Mouse (Mus musculus) midbrain, embryonic 12.5 days (tissue): ENCODE data around the gene Dock7. TPM values are rescaled to one million over a fixed set of nuclear protein-coding genes. Genes with fewer than 3 reads are reported as not detected.
"Not testable (repeated sequence)": the region's sequence is repeated elsewhere in the genome, so short reads cannot be mapped to it uniquely, and the experiment has no call there.

Experiments
- ATAC-seq: fragments of 200-750 bp; cut with Nextera tagmentation; 2 replicates; pipeline ENCODE4 v1.8.0; 2017; ENCODE audit warnings: low read depth, moderate TSS enrichment, moderate library complexity; ENCODE audit not compliant: low FRiP score
- H3K27ac ChIP-seq: fragments of 300-500 bp; sonication (generic); replicated peaks from 2 replicates; pipeline ENCODE4 v1.5.1; 2016; ENCODE audit warnings: mild to moderate bottlenecking
- H3K27me3 ChIP-seq: fragments of 300-500 bp; sonication (generic); 2 replicates; pipeline ENCODE4 v1.6.1; 2016; ENCODE audit warnings: mild to moderate bottlenecking
- H3K36me3 ChIP-seq: fragments of 300-500 bp; sonication (generic); 2 replicates; pipeline ENCODE4 v1.6.1; 2016
- H3K4me1 ChIP-seq: fragments of 300-500 bp; sonication (generic); 2 replicates; pipeline ENCODE4 v1.6.1; 2016
- H3K4me2 ChIP-seq: fragments of 300-500 bp; sonication (generic); replicated peaks from 2 replicates; pipeline ENCODE4 v1.6.1; 2016; ENCODE audit warnings: mild to moderate bottlenecking, moderate library complexity
- H3K4me3 ChIP-seq: fragments of 300-500 bp; sonication (generic); 2 replicates; pipeline ENCODE4 v1.5.1; 2016; ENCODE audit warnings: mild to moderate bottlenecking
- H3K9ac ChIP-seq: fragments of 300-500 bp; sonication (generic); replicated peaks from 2 replicates; pipeline ENCODE4 v1.6.1; 2016; ENCODE audit warnings: mild to moderate bottlenecking, moderate library complexity
- H3K9me3 ChIP-seq: fragments of 300-500 bp; sonication (generic); 2 replicates; pipeline ENCODE4 v1.6.1; 2016; ENCODE audit warnings: mild to moderate bottlenecking
- WGBS: fragments of 180-500 bp; shearing (Covaris S2); methylation state at CpG from one replicate; pipeline ENCODE4 v1.1.7; 2016; 5-methylcytosine and 5-hydroxymethylcytosine counted together
- polyA plus RNA-seq: library from polyadenylated mRNA; unstranded; fragments of >200 nt; fragmentation: Nextera tagmentation; extraction: Ambion mirVana; gene quantifications from 2 replicates; pipeline ENCODE4 v1.2.1, GENCODE M21; 2016

The Dock7 gene
- polyA plus RNA-seq, 1 experiment from 2014 or later: 120 TPM

DNA sequence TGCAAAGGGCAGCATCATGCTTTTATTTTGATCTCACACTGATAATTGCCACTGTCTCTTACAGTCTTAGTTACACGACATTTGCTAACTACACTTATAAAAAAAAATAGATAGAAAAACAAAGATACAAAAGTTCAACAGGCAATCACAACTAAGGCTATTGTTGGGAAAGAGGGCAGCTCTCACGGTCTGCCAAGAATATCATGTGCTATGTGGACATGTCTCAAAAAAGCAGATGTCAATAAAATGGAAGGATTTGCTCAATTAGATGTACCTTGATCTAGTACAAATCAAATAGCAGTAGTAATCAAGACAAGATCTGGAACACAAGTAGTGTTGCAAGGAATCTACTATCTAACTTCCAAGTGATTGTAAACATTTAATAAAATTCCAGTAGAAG, 72.1 kb downstream of the Dock7 start:
- no peak for ATAC-seq
- no peak overlapping the region for H3K4me3 ChIP-seq
- no peaks in the 10 kb centered on the region for H3K9me3 ChIP-seq
- H3K4me2 ChIP-seq: no peak overlapping the region
- H3K27me3 ChIP-seq: no peaks in the 10 kb centered on the region
- no peaks in the 10 kb centered on the region for H3K4me1 ChIP-seq
- H3K36me3 ChIP-seq: peaks cover 30% of the 10 kb centered on the region
- H3K9ac ChIP-seq: no peak overlapping the region
- 90% methylated on average over 2 of the region's 2 CpGs for WGBS
- no peak overlapping the region for H3K27ac ChIP-seq

GRCm38 (mm10) chr4:99046471-99046870, 74.2 kb downstream of the Dock7 start:
- H3K27ac ChIP-seq: no peak overlapping the region
- 0 out of 2 replicates have a peak, but pooled peaks cover 2% of the 10 kb centered on the region for H3K9me3 ChIP-seq
- H3K36me3 ChIP-seq: peaks cover 38% of the 10 kb centered on the region
- H3K4me3 ChIP-seq: no peak overlapping the region
- no peaks in the 10 kb centered on the region for H3K4me1 ChIP-seq
- no peak for ATAC-seq
- H3K27me3 ChIP-seq: no peaks in the 10 kb centered on the region
- WGBS: 88% methylated on average over 3 of the region's 3 CpGs
- H3K4me2 ChIP-seq: no peak overlapping the region
- no peak overlapping the region for H3K9ac ChIP-seq

- no peak overlapping the region for H3K4me3 ChIP-seq
- H3K9ac ChIP-seq: no peak overlapping the region
- H3K27me3 ChIP-seq: no peaks in the 10 kb centered on the region
- no peak overlapping the region for H3K27ac ChIP-seq
- no peaks in the 10 kb centered on the region for H3K4me1 ChIP-seq
- H3K9me3 ChIP-seq: 0 out of 2 replicates have a peak, but pooled peaks cover 2% of the 10 kb centered on the region
- ATAC-seq: no peak
- WGBS: 82% methylated on average over 3 of the region's 3 CpGs
- peaks cover 44% of the 10 kb centered on the region for H3K36me3 ChIP-seq
- H3K4me2 ChIP-seq: no peak overlapping the region
Observed at GRCm38 (mm10) chr4:99044854-99045253, 75.9 kb downstream of the Dock7 start.

- Histone ChIP-seq H3K4me1 (no peaks in the 10 kb centered on the region), H3K9ac (no peak overlapping the region), H3K27me3 (no peaks in the 10 kb centered on the region), H3K36me3 (no peaks in the 10 kb centered on the region), H3K9me3 (no peaks in the 10 kb centered on the region), H3K4me2 (no peak overlapping the region), H3K27ac (no peak overlapping the region), H3K4me3 (no peak overlapping the region)
- ATAC-seq: no peak
- WGBS: 88% methylated on average over 4 of the region's 4 CpGs
Observed at GRCm38 (mm10) chr4:99032921-99033320, 87.8 kb downstream of the Dock7 start.

DNA sequence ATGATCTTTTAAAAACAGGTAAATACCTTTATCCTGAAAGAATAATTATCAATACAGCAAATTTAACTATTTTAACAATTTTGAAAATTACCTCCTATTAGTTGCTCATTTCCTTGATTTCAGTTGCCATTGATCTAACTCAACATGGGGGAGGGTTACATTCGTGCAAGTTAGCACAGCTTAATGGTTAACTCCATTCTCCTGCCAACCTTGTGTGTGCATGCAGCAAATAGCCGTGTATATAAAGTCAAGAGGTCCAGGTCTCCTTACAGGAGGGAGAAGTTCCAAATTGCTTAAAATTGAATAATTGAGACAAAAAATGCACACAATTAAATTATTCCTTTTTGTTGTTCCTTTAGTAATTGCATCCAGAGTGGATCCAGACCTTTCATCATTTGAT, 90.0 kb downstream of the Dock7 start, which contains the start of gene Angptl3:
Gene Angptl3, plus strand, starts transcription at position 269 of the 400 bp plus-strand sequence.
- Histone ChIP-seq H3K4me1 (no peaks in the 10 kb centered on the region), H3K4me3 (no peak within 1 kb of the TSS), H3K36me3 (no peaks in the 10 kb centered on the region), H3K9ac (no peak within 1 kb of the TSS), H3K27me3 (no peaks in the 10 kb centered on the region), H3K9me3 (no peaks in the 10 kb centered on the region), H3K27ac (no peak within 1 kb of the TSS), H3K4me2 (no peak within 1 kb of the TSS)
- ATAC-seq: no peak
- WGBS: 95% methylated on average over 2 of the region's 2 CpGs

GRCm38 (mm10) chr4:99028377-99028776, 92.3 kb downstream of the Dock7 start:
- ATAC-seq: no peak
- WGBS: 97% methylated on average over 5 of the region's 5 CpGs

GRCm38 (mm10) chr4:99022221-99022620, 98.5 kb downstream of the Dock7 start:
- Histone ChIP-seq H3K27me3 (no peaks in the 10 kb centered on the region), H3K9me3 (no peaks in the 10 kb centered on the region), H3K27ac (no peak overlapping the region), H3K4me1 (no peaks in the 10 kb centered on the region), H3K4me2 (no peak overlapping the region), H3K36me3 (peaks cover 16% of the 10 kb centered on the region), H3K4me3 (no peak overlapping the region), H3K9ac (no peak overlapping the region)
- ATAC-seq: no peak
- WGBS: 94% methylated on average over 8 of the region's 8 CpGs

More at GRCm38 (mm10) chr4:99028377-99028776, 92.3 kb downstream of the Dock7 start:
- no peak overlapping the region for H3K4me3 ChIP-seq
- no peak overlapping the region for H3K27ac ChIP-seq
- H3K27me3 ChIP-seq: no peaks in the 10 kb centered on the region
- H3K9ac ChIP-seq: no peak overlapping the region
- no peaks in the 10 kb centered on the region for H3K9me3 ChIP-seq
- H3K36me3 ChIP-seq: no peaks in the 10 kb centered on the region
- no peaks in the 10 kb centered on the region for H3K4me1 ChIP-seq
- no peak overlapping the region for H3K4me2 ChIP-seq

DNA sequence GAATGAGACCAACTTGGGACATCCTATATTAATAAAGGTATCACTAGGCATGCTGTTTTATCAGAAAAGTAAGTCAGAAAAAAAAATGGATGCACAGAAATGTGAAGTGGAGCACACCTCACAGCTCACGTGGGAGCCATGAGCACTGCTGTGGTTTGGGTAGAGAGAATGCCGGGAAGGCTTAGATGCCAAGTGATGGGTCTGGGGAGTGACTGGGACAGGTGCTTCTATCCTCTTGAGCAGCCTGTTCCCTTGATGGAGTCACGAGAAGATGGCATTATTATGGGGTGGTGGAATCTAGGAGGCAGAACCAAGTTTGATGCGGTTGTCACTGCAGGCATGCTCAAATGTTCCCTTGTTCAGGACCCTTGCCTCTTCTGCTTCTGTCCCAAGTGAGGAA, 109.7 kb downstream of the Dock7 start:
- peaks cover 47% of the 10 kb centered on the region for H3K36me3 ChIP-seq
- no peak overlapping the region for H3K4me2 ChIP-seq
- H3K9ac ChIP-seq: no peak overlapping the region
- no peak for ATAC-seq
- H3K27ac ChIP-seq: no peak overlapping the region
- no peaks in the 10 kb centered on the region for H3K27me3 ChIP-seq
- WGBS: 90% methylated on average over 4 of the region's 4 CpGs
- no peaks in the 10 kb centered on the region for H3K4me1 ChIP-seq
- H3K9me3 ChIP-seq: no peaks in the 10 kb centered on the region
- H3K4me3 ChIP-seq: no peak overlapping the region

DNA sequence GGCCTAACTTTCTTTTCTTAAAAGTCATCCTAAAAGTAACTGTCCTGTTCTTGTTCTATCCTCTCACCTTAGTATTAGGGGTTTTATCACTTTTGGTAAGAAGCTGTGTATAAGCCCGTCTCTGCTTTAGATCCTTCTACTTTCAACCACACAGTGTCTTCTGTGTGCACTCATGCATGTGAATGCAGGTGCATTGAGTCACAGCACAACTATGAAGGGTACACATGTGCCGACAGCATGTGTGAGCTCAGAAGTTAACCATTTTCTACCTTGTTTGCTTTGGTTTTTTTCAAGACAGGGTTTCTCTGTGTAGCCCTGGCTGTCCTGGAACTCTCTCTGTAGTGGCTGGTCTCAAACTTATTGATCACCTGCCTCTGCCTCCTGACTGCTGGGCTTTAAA, 114.4 kb downstream of the Dock7 start:
- H3K27ac ChIP-seq: no peak overlapping the region
- no peaks in the 10 kb centered on the region for H3K9me3 ChIP-seq
- 87% methylated on average over 2 of the region's 2 CpGs for WGBS
- peaks cover 27% of the 10 kb centered on the region for H3K36me3 ChIP-seq
- no peak overlapping the region for H3K9ac ChIP-seq
- no peaks in the 10 kb centered on the region for H3K4me1 ChIP-seq
- no peak for ATAC-seq
- H3K4me2 ChIP-seq: no peak overlapping the region
- no peak overlapping the region for H3K4me3 ChIP-seq
- H3K27me3 ChIP-seq: no peaks in the 10 kb centered on the region

DNA sequence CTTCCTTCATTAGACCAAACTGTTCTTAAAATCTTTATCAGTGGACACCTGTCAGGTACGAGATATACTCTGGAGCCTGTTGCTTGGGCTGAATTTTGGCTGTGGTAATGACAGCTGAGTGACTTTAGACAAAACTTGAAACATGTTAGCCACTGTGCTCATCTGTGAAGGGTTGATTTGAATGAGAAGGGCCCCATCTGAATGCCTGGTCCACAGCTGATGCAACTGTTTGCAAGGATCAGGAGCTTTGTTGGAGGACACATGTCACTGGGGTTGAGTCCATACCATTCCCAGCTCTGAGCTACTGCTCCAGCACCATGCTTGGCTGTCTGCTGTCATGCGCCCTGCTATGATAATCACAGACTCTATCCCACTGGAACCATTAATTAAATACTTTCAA, 115.1 kb downstream of the Dock7 start:
- Histone ChIP-seq H3K4me1 (no peaks in the 10 kb centered on the region), H3K4me2 (no peak overlapping the region), H3K27me3 (no peaks in the 10 kb centered on the region), H3K9me3 (no peaks in the 10 kb centered on the region), H3K27ac (no peak overlapping the region), H3K4me3 (no peak overlapping the region), H3K9ac (no peak overlapping the region), H3K36me3 (peaks cover 23% of the 10 kb centered on the region)
- ATAC-seq: no peak
- 94% methylated on average over 2 of the region's 2 CpGs for WGBS

DNA sequence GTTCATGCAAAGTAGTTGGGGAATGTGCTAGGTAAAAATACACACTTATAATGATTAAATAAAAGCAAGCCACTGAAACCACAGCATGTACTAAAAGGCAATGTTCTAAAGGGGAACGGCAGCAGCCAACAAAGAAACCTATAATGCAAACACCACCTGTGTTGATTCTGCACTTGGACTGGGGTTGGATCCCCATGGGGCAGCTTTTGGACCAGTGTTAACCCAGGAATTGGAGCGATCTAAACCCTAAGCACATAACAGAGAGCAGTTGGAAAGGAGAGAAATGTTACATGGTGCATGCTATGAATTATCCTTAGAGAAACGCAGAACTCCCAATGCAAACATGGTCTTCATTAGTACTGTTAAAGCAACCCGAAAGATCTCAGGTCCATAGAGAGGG, 127.2 kb downstream of the Dock7 start:
- Histone ChIP-seq H3K4me1 (no peaks in the 10 kb centered on the region), H3K9ac (no peak overlapping the region), H3K9me3 (no peaks in the 10 kb centered on the region), H3K4me3 (no peak overlapping the region), H3K4me2 (no peak overlapping the region), H3K27ac (no peak overlapping the region), H3K27me3 (no peaks in the 10 kb centered on the region), H3K36me3 (peaks cover 33% of the 10 kb centered on the region)
- no peak for ATAC-seq
- 81% methylated on average over 4 of the region's 4 CpGs for WGBS

- Histone ChIP-seq H3K36me3 (peaks cover 57% of the 10 kb centered on the region), H3K4me2 (no peak overlapping the region), H3K4me1 (no peaks in the 10 kb centered on the region), H3K4me3 (no peak overlapping the region), H3K9ac (no peak overlapping the region), H3K27ac (no peak overlapping the region), H3K9me3 (no peaks in the 10 kb centered on the region), H3K27me3 (no peaks in the 10 kb centered on the region)
- no peak for ATAC-seq
- 90% methylated on average over 8 of the region's 8 CpGs for WGBS
Observed at GRCm38 (mm10) chr4:98984701-98985100, 136.0 kb downstream of the Dock7 start.

DNA sequence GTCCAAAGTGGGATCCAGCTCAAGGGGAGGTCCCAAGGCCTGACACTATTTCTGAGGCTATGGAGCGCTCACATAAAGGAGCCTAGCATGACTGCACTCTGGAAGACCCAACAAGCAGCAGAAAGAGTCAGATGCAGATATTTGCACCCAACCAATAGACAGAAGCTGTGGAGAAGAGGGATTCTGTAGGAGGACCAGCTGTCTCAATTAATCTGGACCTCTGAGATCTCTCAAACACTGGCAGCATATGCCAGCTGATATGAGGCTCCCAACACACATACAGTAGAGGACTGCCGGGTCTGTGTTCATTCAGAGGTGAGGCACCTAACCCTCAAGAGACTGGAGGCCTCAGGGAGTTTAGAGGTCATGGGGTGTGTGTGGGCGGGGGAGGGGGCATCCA, 140.7 kb downstream of the Dock7 start:
- H3K4me2 ChIP-seq, H3K27ac ChIP-seq, H3K4me1 ChIP-seq, ATAC-seq, H3K4me3 ChIP-seq, H3K9ac ChIP-seq, H3K9me3 ChIP-seq, H3K27me3 ChIP-seq: not testable (repeated sequence)
- 89% methylated on average over 3 of the region's 3 CpGs for WGBS
- peaks cover 52% of the 10 kb centered on the region for H3K36me3 ChIP-seq
